Mouse (Mus musculus) forelimb bud, embryonic 11.5 days (tissue): Measurements from ENCODE around the gene Wbp2.
A peak's percentile ranks its signal among the peaks of the same experiment; 100 is the strongest.

Experiments used
- DNase-seq: peaks from one replicate; pipeline ENCODE4 v3.0.0-alpha.2; 2012; ENCODE audit warnings: low read depth, low spot score

The Wbp2 gene

GRCm38 (mm10) chr11:116030088-116030897 lies 56.5 kb downstream of the Wbp2 start, which contains the start of gene Unk:
Gene Unk, plus strand, starts transcription at chr11:116030322.
- peak; percentile 98 for DNase-seq

DNA sequence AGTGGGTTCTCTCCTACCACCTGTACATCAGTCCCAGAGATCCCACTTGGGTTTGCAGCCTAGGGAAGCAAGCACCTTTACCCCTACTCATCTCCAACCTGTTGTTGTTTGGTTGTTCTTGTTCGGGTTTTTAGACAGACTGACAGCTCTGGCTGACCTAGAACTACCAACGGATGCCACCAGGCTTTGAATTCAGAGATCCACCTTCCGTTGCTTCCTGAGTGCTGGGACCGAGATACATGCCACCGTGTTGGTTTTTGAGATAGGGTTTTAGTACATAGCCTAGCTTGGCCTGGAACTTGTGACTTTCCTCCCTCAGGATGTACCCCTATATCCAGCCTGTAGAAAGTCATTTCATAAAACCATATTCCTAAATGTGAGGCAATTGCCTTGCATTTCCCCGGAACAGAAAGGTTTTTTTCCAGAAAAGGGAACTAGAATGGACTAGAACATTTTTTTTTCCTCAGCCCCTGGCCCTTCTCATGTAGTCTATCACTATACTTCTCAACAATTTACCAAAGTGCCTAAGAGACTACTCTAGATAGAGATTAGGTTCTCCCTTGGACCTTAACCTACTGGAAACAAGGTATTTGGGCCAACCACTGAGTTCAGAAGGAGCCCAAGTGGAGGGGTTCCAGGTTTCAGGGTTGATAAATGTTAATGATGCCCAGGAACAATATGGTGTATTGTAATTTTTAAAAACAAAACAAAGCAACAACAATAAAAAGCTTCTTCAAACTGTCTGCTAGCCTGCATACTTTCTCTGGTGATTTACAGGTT lies 57.5 kb downstream of the Wbp2 start:
- DNase-seq, result no peak
